Mouse (Mus musculus): ENCODE data around the gene Tctn3. TPM values are rescaled to one million over a fixed set of nuclear protein-coding genes. Genes with fewer than 3 reads are reported as not detected.
"Not testable (repeated sequence)": the region's sequence is repeated elsewhere in the genome, so short reads cannot be mapped to it uniquely, and the experiment has no call there.

The Tctn3 gene
- total RNA-seq, 2 experiments from 2014 or later, result 21.9 to 22.2 TPM

DNA sequence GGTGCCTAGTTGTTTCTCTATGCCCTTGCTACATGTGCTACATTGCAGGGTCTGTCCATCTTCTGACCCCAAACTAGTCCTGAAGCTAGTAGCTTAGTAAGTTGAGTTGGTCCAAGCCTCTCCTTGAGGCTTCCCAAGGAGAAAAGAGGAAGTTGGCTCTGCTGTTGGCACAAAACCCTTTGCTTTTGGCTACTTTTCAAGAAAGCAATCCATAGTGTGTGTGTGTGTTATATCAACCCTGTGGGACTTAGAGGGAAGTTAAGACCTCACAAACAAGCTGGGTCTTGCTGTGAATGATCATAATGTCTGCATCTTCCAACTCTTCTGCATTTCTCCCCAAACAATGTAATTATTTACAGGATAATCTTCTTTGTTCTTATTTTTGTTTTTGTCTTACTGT, 16.9 kb upstream of the Tctn3 start:
- no peak for DNase-seq
- intact Hi-C loops (cut with DNase I), result no loop called here

- intact Hi-C loops (cut with DNase I), result no loop called here
These were observed 13.9 kb upstream of the Tctn3 start for GRCm38 (mm10) chr19:40625935-40626334.

DNA sequence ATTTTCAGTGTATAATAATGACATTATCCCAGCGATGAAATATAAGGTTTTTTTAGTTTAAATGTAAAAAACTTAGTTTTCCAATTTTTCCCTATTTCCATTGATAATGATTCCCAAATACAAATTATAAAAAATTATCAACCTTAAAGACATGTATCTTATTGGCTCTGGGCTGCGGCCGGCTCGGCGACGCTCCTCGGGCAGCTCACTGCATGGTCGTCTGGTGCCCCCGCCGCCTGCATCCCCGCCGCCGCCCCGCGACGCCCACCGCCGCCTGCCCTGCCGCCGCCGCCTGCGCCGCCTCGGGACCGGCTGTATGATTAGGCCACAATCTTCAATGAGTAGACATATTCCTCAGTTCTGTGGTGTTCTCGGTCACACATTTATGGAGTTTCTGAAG, 9.6 kb upstream of the Tctn3 start:
- intact Hi-C loops (cut with DNase I), result not testable (repeated sequence)

More at GRCm38 (mm10) chr19:40625935-40626334, 13.9 kb upstream of the Tctn3 start:
- no peak for DNase-seq

GRCm38 (mm10) chr19:40616021-40616420, 4.0 kb upstream of the Tctn3 start:
- no peak for DNase-seq
- intact Hi-C loops (cut with DNase I), result no loop called here

More for the DNA sequence above, 9.6 kb upstream of the Tctn3 start:
- DNase-seq, result not testable (repeated sequence)

- DNase-seq, result no peak
- intact Hi-C loops (cut with DNase I), result loop anchor here (5.0 kb wide), 1 partner anchor 107 kb away; no protein-coding TSS in a partner anchor
These were observed 2.8 kb upstream of the Tctn3 start for GRCm38 (mm10) chr19:40614811-40615210.

GRCm38 (mm10) chr19:40607676-40608075, 4.4 kb downstream of the Tctn3 start:
- DNase-seq, result no peak
- intact Hi-C loops (cut with DNase I), result no loop called here

DNA sequence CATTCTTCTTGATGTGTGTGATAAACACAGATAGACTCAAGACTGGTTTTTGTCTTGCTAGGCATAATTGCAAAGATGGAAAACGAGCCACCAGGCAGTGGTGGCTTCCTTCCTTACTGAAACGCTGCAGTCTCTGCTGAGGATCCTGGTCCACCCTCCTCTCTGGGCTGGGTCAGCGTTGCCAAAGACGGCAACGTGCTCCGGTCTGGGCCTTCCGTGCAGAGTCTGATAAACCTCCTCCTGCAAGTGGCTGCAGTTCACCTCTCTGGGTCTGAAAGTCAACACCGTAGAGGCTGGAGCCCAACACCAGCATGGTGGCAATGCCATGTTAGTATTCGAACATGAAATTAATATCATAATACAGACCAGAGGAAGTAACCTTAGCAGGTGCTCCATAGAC, 6.8 kb downstream of the Tctn3 start:
- DNase-seq, result no peak
- intact Hi-C loops (cut with DNase I), result no loop called here

DNA sequence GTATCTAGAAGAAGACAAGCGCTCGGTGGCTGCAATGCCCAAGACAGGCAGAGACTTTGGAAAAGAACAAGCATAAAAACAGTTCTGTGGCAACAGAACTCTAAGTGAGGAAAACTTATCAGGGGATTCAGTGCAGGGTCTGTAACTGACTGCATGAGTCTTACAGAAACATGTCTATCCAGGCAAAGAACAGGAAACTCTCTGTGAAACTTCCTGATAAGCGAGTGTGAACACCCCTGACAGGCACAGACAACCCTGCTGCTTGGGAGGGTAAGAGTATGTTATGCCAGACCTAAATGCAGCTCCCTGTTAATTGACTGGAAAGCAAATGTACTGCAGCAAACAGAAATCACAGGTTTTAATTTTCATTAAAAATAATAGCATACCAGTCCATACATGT, 10.2 kb downstream of the Tctn3 start:
- intact Hi-C loops (cut with DNase I), result no loop called here
- no peak for DNase-seq

DNA sequence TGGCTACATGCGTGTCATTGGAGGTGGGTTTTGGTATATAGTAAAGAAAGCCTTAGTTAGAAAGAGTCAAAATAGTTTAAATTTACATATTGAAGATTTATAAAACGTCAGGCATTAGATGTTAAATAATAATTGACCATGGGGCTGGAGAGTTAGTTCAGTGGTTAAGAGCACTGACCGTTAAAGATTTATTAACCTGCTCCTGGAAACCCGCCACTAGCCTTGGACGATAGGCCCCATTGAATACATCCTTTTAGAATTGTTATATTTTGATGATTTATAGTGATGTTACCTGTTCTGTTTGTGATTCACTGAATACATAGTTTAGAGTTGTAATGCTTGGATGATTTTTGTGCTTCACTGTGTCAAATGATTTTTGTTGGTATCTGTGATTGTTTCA, 11.2 kb downstream of the Tctn3 start:
- intact Hi-C loops (cut with DNase I); DNase-seq: not testable (repeated sequence)

- no peak for DNase-seq
- intact Hi-C loops (cut with DNase I), result no loop called here
These were observed 16.2 kb downstream of the Tctn3 start for GRCm38 (mm10) chr19:40595831-40596230.

- intact Hi-C loops (cut with DNase I), result no loop called here
- DNase-seq, result no peak
These were observed 16.8 kb downstream of the Tctn3 start for GRCm38 (mm10) chr19:40595231-40595630.

DNA sequence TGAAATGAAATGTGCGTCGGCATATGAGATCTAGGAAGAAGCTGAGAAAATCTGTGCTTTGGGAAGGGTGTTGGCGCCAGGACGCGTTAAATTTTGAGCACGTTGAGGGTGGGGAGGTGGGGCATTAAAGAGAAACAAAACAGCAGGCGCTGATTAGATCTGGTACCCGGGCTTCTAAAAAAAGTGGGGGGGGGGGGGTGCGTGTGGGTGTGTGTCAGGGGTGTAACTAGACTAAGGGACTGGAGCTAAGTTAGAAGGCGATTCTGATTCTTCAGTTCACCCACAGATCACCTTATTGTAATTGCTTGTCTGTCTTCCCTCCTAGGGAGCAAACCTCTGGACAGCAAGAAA, 22.5 kb downstream of the Tctn3 start:
- DNase-seq, result no peak
- intact Hi-C loops (cut with DNase I), result no loop called here

GRCm38 (mm10) chr19:40588847-40589529, 23.0 kb downstream of the Tctn3 start:
- intact Hi-C loops (cut with DNase I), result no loop called here
- DNase-seq, result peak; percentile 93

GRCm38 (mm10) chr19:40588293-40588654, 23.8 kb downstream of the Tctn3 start, which contains the start of gene Aldh18a1:
TSS of gene Aldh18a1 (minus strand) at chr19:40588463.
- DNase-seq, result peak; percentile 95
- intact Hi-C loops (cut with DNase I), result no loop called here

GRCm38 (mm10) chr19:40587491-40588292, 24.3 kb downstream of the Tctn3 start:
- no peak for DNase-seq
- intact Hi-C loops (cut with DNase I), result no loop called here

- intact Hi-C loops (cut with DNase I), result no loop called here
- no peak for DNase-seq
These were observed 25.1 kb downstream of the Tctn3 start for GRCm38 (mm10) chr19:40586908-40587307.

GRCm38 (mm10) chr19:40581662-40582061, 30.4 kb downstream of the Tctn3 start:
- no peak for DNase-seq
- intact Hi-C loops (cut with DNase I), result no loop called here

- intact Hi-C loops (cut with DNase I), result no loop called here
- DNase-seq, result no peak
These were observed 31.1 kb downstream of the Tctn3 start for GRCm38 (mm10) chr19:40580902-40581301.

GRCm38 (mm10) chr19:40575438-40575837, 36.6 kb downstream of the Tctn3 start:
- intact Hi-C loops (cut with DNase I), result no loop called here
- DNase-seq, result no peak

DNA sequence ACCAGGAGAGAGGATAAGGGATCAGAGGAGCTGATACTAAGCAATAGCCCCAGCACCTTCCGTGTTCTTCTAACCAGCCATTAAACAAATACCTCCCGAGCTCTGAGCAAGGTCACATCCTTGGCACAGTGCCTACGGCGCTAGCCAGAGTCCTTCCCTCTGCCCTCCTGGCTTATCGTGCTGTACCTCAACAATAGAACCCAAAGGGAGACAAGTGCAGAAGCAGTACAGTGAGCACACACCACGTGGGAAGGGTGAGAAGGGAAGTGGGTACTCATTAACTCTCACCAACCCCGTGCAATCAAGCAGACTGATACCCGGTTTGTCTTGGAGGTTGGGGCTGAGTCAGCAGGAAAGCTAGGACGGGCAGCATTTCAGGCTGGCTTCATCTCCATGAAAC, 41.3 kb downstream of the Tctn3 start:
- DNase-seq, result no peak
- intact Hi-C loops (cut with DNase I), result no loop called here

DNA sequence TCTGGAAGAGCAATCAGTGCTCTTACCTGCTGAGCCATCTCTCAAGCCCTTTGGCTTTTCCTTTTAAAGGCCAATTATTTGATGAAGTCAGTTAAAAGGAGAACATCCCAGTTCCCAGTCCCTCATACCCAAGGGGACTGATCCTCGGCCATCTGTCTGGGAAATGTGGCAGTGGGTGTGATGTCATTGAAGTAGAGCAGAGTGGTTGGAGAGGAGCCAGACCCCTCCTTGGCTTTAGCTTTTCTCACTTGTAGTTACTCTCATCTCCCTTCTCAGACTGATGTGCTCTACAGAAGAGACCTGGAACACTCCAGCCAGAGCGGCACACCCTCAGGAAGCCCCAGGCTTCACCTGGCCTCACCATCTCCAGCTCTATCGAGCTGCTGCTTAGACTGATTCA, 44.4 kb downstream of the Tctn3 start:
- peak; percentile 40 for DNase-seq
- intact Hi-C loops (cut with DNase I), result no loop called here
